Mouse (Mus musculus) hindbrain, embryonic 15.5 days (tissue): ENCODE data around the gene Gm49425. TPM values are rescaled to one million over a fixed set of nuclear protein-coding genes. Genes with fewer than 3 reads are reported as not detected.

Experiments used
- ATAC-seq: fragments of 200-750 bp; cut with Nextera tagmentation; 2 replicates; pipeline ENCODE4 v1.8.0; 2017; ENCODE audit warnings: low read depth, moderate number of reproducible peaks, moderate TSS enrichment; ENCODE audit not compliant: low FRiP score
- H3K27ac ChIP-seq: fragments of 300-500 bp; sonication (generic); replicated peaks from 2 replicates; pipeline ENCODE4 v1.5.1; 2015; ENCODE audit warnings: mild to moderate bottlenecking, inconsistent platforms
- H3K27me3 ChIP-seq: fragments of 300-500 bp; sonication (generic); 2 replicates; pipeline ENCODE4 v1.6.1; 2015; ENCODE audit warnings: control low read depth, inconsistent platforms
- H3K36me3 ChIP-seq: fragments of 300-500 bp; sonication (generic); 2 replicates; pipeline ENCODE4 v1.6.1; 2015; ENCODE audit warnings: control low read depth, inconsistent platforms
- H3K4me1 ChIP-seq: fragments of 300-500 bp; sonication (generic); replicated peaks from 2 replicates; pipeline ENCODE4 v1.6.1; 2015; ENCODE audit warnings: control low read depth, inconsistent platforms
- H3K4me2 ChIP-seq: fragments of 300-500 bp; sonication (generic); 2 replicates; pipeline ENCODE4 v1.6.1; 2015; ENCODE audit warnings: moderate library complexity, mild to moderate bottlenecking, inconsistent platforms
- H3K4me3 ChIP-seq: fragments of 300-500 bp; sonication (generic); 2 replicates; pipeline ENCODE4 v1.5.1; 2015; ENCODE audit warnings: mild to moderate bottlenecking, inconsistent platforms
- H3K9ac ChIP-seq: fragments of 300-500 bp; sonication (generic); 2 replicates; pipeline ENCODE4 v1.6.1; 2015; ENCODE audit warnings: inconsistent platforms
- H3K9me3 ChIP-seq: fragments of 300-500 bp; sonication (generic); 2 replicates; pipeline ENCODE4 v1.6.1; 2016; ENCODE audit warnings: control low read depth, inconsistent platforms
- WGBS: fragments of 180-500 bp; shearing (Covaris S2); methylation state at CpG from one replicate; pipeline ENCODE4 v1.1.7; 2015; 5-methylcytosine and 5-hydroxymethylcytosine counted together
- microRNA-seq: library from miRNA; unstranded; fragments of <30 nt; microRNA quantifications from one replicate; pipeline ENCODE4, GENCODE M21; 2016
- polyA plus RNA-seq: library from polyadenylated mRNA; unstranded; fragments of >200 nt; fragmentation: Nextera tagmentation; extraction: Ambion mirVana; gene quantifications from 2 replicates; pipeline ENCODE4 v1.2.1, GENCODE M21; 2015

The Gm49425 gene
- polyA plus RNA-seq, 1 experiment from 2014 or later: not detected

- H3K4me1 ChIP-seq: peaks cover 11% of the 10 kb centered on the region
- WGBS: 69% methylated on average over 1 of the region's 1 CpGs
- no peak overlapping the region for H3K9ac ChIP-seq
- H3K9me3 ChIP-seq: no peaks in the 10 kb centered on the region
- H3K4me2 ChIP-seq: no peak overlapping the region
- H3K4me3 ChIP-seq: no peak overlapping the region
- H3K36me3 ChIP-seq: no peaks in the 10 kb centered on the region
- H3K27me3 ChIP-seq: 0 out of 2 replicates have a peak, but pooled peaks cover under 1% of the 10 kb centered on the region
- H3K27ac ChIP-seq: no peak overlapping the region
- no peak for ATAC-seq
These were observed 33.4 kb downstream of the Gm49425 start for GRCm38 (mm10) chr15:101483646-101484045.

GRCm38 (mm10) chr15:101482056-101482455 lies 35.0 kb downstream of the Gm49425 start:
- Histone ChIP-seq H3K4me1 (peaks cover 11% of the 10 kb centered on the region), H3K9me3 (no peaks in the 10 kb centered on the region), H3K4me3 (no peak overlapping the region), H3K4me2 (no peak overlapping the region), H3K36me3 (no peaks in the 10 kb centered on the region), H3K27me3 (0 out of 2 replicates have a peak, but pooled peaks cover 3% of the 10 kb centered on the region), H3K27ac (no peak overlapping the region), H3K9ac (no peak overlapping the region)
- no peak for ATAC-seq
- 40% methylated on average over 4 of the region's 4 CpGs for WGBS

GRCm38 (mm10) chr15:101479666-101480060 lies 37.4 kb downstream of the Gm49425 start:
- Histone ChIP-seq H3K27me3 (0 out of 2 replicates have a peak, but pooled peaks cover 3% of the 10 kb centered on the region), H3K9me3 (no peaks in the 10 kb centered on the region), H3K9ac (0 out of 2 replicates have a peak overlapping the region, but pooled peaks have one; percentile 14), H3K36me3 (no peaks in the 10 kb centered on the region), H3K27ac (no peak overlapping the region), H3K4me2 (peak overlapping the region; percentile 75), H3K4me1 (peaks cover 11% of the 10 kb centered on the region), H3K4me3 (peak overlapping the region; percentile 27)
- 31% methylated on average over 11 of the region's 11 CpGs for WGBS
- no peak for ATAC-seq

- 10% methylated on average over 31 of the region's 31 CpGs for WGBS
- no peaks in the 10 kb centered on the region for H3K9me3 ChIP-seq
- peaks cover 11% of the 10 kb centered on the region for H3K4me1 ChIP-seq
- no peaks in the 10 kb centered on the region for H3K36me3 ChIP-seq
- H3K4me2 ChIP-seq: peak overlapping the region; percentile 75
- peak overlapping the region; percentile 27 for H3K4me3 ChIP-seq
- 0 out of 2 replicates have a peak overlapping the region, but pooled peaks have one; percentile 14 for H3K9ac ChIP-seq
- no peak for ATAC-seq
- 0 out of 2 replicates have a peak, but pooled peaks cover 3% of the 10 kb centered on the region for H3K27me3 ChIP-seq
- H3K27ac ChIP-seq: no peak overlapping the region
These were observed 37.9 kb downstream of the Gm49425 start for GRCm38 (mm10) chr15:101479007-101479665.

- Histone ChIP-seq H3K4me1 (no peaks in the 10 kb centered on the region), H3K9me3 (no peaks in the 10 kb centered on the region), H3K4me2 (no peak within 1 kb of the TSS), H3K9ac (no peak within 1 kb of the TSS), H3K27me3 (no peaks in the 10 kb centered on the region), H3K27ac (no peak within 1 kb of the TSS), H3K4me3 (no peak within 1 kb of the TSS), H3K36me3 (no peaks in the 10 kb centered on the region)
- no peak for ATAC-seq
- WGBS: 41% methylated on average over 10 of the region's 10 CpGs
These were observed 44.0 kb downstream of the Gm49425 start, which contains the start of gene Krt86 for GRCm38 (mm10) chr15:101472952-101473528. Krt86 (plus strand) TSS chr15:101473478.

DNA sequence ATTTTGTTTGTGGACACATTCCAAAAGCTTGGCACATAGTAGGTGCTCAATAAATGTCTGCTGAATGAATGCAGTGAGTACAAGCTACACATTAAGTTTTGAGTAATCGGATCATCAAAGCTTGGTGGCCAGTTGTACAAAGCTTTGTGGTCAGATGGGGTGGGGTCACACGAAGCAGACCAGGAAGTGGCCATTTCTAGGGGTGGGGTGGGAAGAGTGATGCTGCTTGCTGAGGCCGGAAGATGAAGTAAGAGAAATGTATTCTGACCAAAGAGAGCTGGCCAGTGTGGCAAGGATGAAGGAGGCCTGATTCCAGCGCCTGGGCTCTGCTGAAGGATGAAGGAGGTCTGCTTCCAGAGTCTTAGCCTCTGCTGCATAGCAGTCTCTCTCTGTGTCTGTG lies 48.0 kb downstream of the Gm49425 start:
- H3K27ac ChIP-seq: no peak overlapping the region
- ATAC-seq: no peak
- no peaks in the 10 kb centered on the region for H3K27me3 ChIP-seq
- no peak overlapping the region for H3K9ac ChIP-seq
- H3K9me3 ChIP-seq: no peaks in the 10 kb centered on the region
- H3K36me3 ChIP-seq: no peaks in the 10 kb centered on the region
- H3K4me3 ChIP-seq: no peak overlapping the region
- WGBS: 92% methylated on average over 4 of the region's 4 CpGs
- H3K4me2 ChIP-seq: no peak overlapping the region
- H3K4me1 ChIP-seq: no peaks in the 10 kb centered on the region

Small RNAs within 50 kb of the gene (microRNA-seq; reads per million reads assigned to microRNA genes)
- not detected for gene Gm44393

Other genes with a start within 250 kb of the Gm49425 start
- gene Atg101, start 233.0 kb downstream of the Gm49425 start, polyA plus RNA-seq: 75.5 and 76.5 TPM in 2 replicates
- gene 6030408B16Rik, start 224.0 kb downstream of the Gm49425 start, polyA plus RNA-seq: 0.31 TPM in 1 of 2 replicates, not detected in the other
- 0.06 and 0.13 TPM in 2 replicates for gene Krt80, start 147.1 kb downstream of the Gm49425 start, polyA plus RNA-seq
- gene Krt7, start 106.2 kb downstream of the Gm49425 start, polyA plus RNA-seq: 1.3 and 1.6 TPM in 2 replicates
- gene Krt87, start 78.5 kb downstream of the Gm49425 start, polyA plus RNA-seq: 0.64 and 0.82 TPM in 2 replicates
- not detected in 2 replicates for gene Krt88, start 69.5 kb downstream of the Gm49425 start, polyA plus RNA-seq
- not detected in 2 replicates for gene Krt81, start 53.5 kb downstream of the Gm49425 start, polyA plus RNA-seq
- gene Krt86, start 43.8 kb downstream of the Gm49425 start, polyA plus RNA-seq: 0.09 and 0.12 TPM in 2 replicates
- not detected in 2 replicates for gene Krt83, start 25.7 kb downstream of the Gm49425 start, polyA plus RNA-seq
- 0.05 TPM in 1 of 2 replicates, not detected in the other for gene Krt84, start 15.6 kb upstream of the Gm49425 start, polyA plus RNA-seq
- gene Krt82, start 33.4 kb upstream of the Gm49425 start, polyA plus RNA-seq: not detected in 2 replicates
- 0.12 and 0.13 TPM in 2 replicates for gene Krt90, start 45.7 kb upstream of the Gm49425 start, polyA plus RNA-seq
- gene Krt75, start 56.6 kb upstream of the Gm49425 start, polyA plus RNA-seq: 0.17 and 0.18 TPM in 2 replicates
- not detected in 2 replicates for gene Gm5414, start 110.9 kb upstream of the Gm49425 start, polyA plus RNA-seq
- gene Gm5478, start 130.1 kb upstream of the Gm49425 start, polyA plus RNA-seq: not detected in 2 replicates
- gene Krt6b, start 163.0 kb upstream of the Gm49425 start, polyA plus RNA-seq: not detected in 2 replicates
- 0.22 TPM in 1 of 2 replicates, not detected in the other for gene Krt6a, start 177.0 kb upstream of the Gm49425 start, polyA plus RNA-seq
- 0.18 and 0.75 TPM in 2 replicates for gene Krt5, start 195.6 kb upstream of the Gm49425 start, polyA plus RNA-seq
- gene Krt71, start 225.8 kb upstream of the Gm49425 start, polyA plus RNA-seq: 1.2 and 1.4 TPM in 2 replicates